Mouse (Mus musculus) urinary bladder, postnatal 0 days (tissue): Measurements from ENCODE around the gene Thumpd1. TPM values are rescaled to one million over a fixed set of nuclear protein-coding genes. Genes with fewer than 3 reads are reported as not detected.

Source experiments
- polyA plus RNA-seq: library from polyadenylated mRNA; unstranded; fragments of >200 nt; fragmentation: Nextera tagmentation; extraction: Ambion mirVana; gene quantifications from 2 replicates; pipeline ENCODE4 v1.2.1, GENCODE M21; 2015

Thumpd1 gene
- polyA plus RNA-seq: 44.6 and 48.5 TPM in 2 replicates

DNA sequence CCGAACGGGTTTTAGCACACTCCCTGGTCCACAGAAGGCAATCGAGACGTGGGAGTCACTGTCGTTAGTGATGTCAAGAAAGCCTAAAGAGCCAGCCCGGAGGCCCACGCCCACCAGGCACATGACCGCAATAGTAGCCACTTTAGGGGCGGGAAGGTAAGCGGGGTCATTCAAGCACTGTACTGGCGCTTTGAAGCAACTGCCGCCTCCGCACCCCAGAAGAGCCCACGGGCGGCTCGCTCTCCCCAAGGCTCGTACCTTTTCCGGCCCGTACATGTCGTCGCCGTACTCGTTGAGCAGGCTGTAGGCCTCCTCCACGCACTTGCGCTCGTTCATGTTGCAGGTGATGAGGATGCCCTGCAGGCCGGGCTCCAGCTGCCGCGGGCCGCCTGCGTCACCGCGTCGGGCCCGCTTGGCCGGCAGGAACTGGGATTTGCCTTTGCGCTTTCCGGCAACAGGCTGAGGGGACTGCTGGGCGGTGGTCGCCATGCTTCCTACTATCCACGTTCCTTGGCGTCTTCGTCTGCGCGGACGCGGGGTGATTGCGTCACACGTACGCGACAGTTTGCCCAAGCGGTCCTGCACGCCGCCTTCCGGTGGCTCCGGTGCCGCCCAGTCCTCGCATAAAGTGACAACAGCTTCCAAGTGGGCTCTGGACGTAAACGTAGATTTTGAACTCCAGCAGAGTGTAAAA, at the start of gene Thumpd1:
Gene Thumpd1, minus strand, starts transcription at position 546 of the 694 bp plus-strand sequence.

DNA sequence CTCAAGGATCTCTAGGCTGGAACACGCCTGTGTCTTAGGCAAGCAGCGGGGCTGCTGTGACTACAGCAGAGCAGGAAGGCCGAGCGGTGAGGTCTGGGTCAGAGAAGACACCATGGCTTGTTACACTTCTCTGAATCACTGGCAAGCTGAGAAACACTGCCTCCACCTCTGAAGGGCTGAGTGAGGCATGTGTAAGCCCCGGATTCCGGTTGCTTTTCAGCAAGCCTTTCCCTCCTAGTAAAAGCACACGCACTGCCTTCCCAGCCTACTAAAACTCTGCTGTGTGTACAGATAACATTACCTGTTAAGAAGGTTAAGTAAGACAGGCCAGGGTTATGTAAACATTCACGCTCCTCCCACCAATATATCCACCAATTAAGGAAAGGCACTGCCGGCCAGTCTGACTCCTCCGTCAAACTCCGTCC, 39.9 kb upstream of the Thumpd1 start, which contains the start of gene Acsm3:
Gene Acsm3, plus strand, starts transcription at position 397 of the 425 bp plus-strand sequence.

DNA sequence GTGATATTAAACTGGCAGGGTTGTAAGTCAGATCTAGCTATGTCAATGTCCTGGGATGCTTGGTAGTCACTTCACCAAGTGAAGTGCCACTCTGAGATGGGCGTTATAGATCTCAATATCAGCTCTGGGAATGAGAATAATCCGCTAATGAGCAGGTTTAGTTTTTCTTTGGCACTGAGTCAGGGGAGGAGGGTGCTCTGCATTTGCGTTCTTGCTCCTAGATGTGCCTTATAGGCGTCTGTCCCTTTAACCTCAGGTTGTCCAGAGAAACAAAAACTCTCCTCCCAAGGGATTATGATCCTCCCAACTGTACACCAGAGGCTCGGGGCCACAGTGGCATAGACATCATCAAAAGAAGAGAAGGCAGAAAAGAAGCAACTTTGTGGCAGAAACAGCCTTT, 30.9 kb downstream of the Thumpd1 start, which contains the start of gene Acsm4:
Gene Acsm4, plus strand, starts transcription at position 301 of the 400 bp plus-strand sequence.

Other genes with a start within 250 kb of the Thumpd1 start
- not detected in 2 replicates for gene Umod, start 241.5 kb downstream of the Thumpd1 start, polyA plus RNA-seq
- not detected in 2 replicates for gene Acsm5, start 201.3 kb downstream of the Thumpd1 start, polyA plus RNA-seq
- not detected in 2 replicates for gene Pdilt, start 197.3 kb downstream of the Thumpd1 start, polyA plus RNA-seq
- not detected in 2 replicates for gene Acsm2, start 166.5 kb downstream of the Thumpd1 start, polyA plus RNA-seq
- gene Acsm1, start 113.8 kb downstream of the Thumpd1 start, polyA plus RNA-seq: 0.07 TPM in 1 of 2 replicates, not detected in the other
- gene Acsm4, start 30.8 kb downstream of the Thumpd1 start, polyA plus RNA-seq: not detected in 2 replicates
- gene Acsm3, start 40.1 kb upstream of the Thumpd1 start, polyA plus RNA-seq: 7.9 and 10.5 TPM in 2 replicates
- 5.6 and 6.8 TPM in 2 replicates for gene Rexo5, start 73.2 kb upstream of the Thumpd1 start, polyA plus RNA-seq
- 6.5 and 8.8 TPM in 2 replicates for gene Eri2, start 73.3 kb upstream of the Thumpd1 start, polyA plus RNA-seq
- gene Lyrm1, start 175.1 kb upstream of the Thumpd1 start, polyA plus RNA-seq: 9.1 and 10.6 TPM in 2 replicates
- gene Dcun1d3, start 175.5 kb upstream of the Thumpd1 start, polyA plus RNA-seq: 9.5 and 10.0 TPM in 2 replicates